Mouse (Mus musculus) CD4-positive helper T cell, adult 2 months (primary cell): ENCODE measurements at regions not wholly inside any gene's neighbourhood (a gene's known extent, or its start where the extent isn't known, plus 50 kb on each side); places are given as distances from the start of the nearest gene placed in this dataset.

ENCODE experiments used
- DNase-seq: peaks from one replicate; pipeline ENCODE4 v3.0.0-alpha.2; 2012; ENCODE audit warnings: low read depth, missing footprints, low spot score

GRCm38 (mm10) chr6:67114753-67115152 lies 77.5 kb upstream of the Gadd45a start:
- DNase-seq: no peak

DNA sequence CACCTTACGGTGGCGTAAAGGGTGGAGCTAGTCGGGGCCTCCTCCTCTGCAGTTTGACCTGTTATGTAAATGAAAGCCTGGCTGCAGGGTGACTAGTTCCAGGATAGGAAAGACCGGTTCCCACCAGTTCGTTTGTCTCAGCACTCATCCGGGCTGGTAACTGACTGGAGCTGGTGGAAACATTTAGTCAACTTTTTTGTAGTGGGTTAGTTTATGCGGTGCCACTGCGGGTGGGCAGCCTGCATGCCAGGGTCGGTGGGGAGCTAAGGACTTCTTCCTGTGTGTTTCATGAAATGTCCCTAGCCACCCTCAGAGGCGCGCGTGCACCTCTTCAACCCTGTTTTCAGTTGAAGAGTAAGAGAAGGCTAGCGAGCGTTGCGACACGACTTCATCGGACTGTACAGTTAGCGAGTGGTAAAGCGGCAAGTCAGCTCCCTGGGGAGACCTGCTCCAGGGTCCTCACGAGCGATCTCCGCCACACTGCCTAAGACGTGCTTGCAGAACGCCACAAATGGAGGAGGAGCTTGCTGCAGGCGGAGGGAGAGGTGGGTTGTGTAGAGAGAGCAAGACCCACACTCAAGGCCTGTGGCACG lies 76.5 kb upstream of the Gadd45a start:
- no peak for DNase-seq

DNA sequence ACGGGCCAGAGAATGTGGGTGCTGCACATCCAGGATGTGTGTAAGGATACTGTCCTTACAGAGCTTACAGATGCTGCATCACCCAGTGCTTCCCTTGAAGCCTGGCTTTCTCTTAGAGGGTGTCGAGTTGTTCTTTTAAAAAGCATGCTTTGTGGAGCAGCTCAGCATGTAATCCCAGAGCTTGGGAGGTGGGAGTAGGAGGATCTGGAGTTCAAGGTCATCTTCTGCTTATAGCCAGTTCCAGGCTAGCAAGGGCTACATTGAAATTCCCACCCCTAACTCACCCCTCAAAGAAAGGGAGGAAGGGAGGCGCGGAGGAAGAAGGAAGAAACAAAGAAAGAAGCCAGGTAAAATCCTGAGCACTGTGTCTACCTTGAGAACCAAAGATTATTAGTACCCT lies 76.0 kb upstream of the Gadd45a start:
- DNase-seq: no peak

DNA sequence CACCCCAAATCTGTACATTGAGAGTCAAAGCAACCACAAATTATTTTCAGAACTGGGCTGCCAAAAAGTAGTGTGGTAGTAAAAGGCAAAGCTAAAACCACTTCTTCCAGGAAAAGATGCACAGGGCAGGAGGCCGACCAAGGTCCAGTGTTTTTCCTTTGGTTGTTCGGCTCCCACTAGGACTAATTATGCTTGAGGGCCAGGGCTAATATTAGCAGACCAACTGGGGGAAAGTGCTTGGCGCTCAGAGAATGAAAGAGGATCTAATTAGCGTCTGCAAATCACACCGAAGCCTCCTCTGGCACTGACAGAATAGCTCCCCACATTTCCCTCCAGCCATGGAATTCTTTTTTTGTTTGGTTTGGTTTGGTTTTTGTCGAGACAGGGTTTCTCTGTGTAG lies 75.1 kb upstream of the Gadd45a start:
- DNase-seq: no peak

- no peak for DNase-seq
Observed at GRCm38 (mm10) chr6:67111581-67111980, 74.3 kb upstream of the Gadd45a start.

DNA sequence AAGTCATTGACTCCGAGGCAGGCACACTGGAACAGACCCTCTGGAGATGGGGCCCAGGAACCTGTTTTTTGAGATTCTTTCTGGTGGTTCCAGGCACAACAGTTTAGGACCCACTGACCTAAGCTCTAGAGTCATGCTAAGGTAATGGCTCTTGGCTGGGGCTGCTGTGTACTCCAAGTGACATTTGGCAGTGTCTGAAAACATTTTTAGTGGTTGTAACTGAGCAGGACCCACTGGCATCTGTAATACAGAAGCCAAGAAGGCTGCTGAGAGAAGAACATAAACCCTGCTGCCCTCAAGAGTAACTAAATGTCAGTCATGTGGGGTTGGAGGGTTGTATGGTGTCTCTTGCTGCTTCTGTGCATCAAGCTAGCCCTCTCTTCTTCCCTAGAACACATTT lies 73.1 kb upstream of the Gadd45a start:
- no peak for DNase-seq

- DNase-seq: no peak
Observed at GRCm38 (mm10) chr6:67109774-67110173, 72.5 kb upstream of the Gadd45a start.

GRCm38 (mm10) chr6:67107517-67107916 lies 70.3 kb upstream of the Gadd45a start:
- DNase-seq: no peak

- DNase-seq: no peak
Observed at GRCm38 (mm10) chr6:67106493-67106892, 69.2 kb upstream of the Gadd45a start.

GRCm38 (mm10) chr6:67105386-67105785 lies 68.1 kb upstream of the Gadd45a start:
- no peak for DNase-seq

GRCm38 (mm10) chr6:67104205-67104604 lies 66.9 kb upstream of the Gadd45a start:
- DNase-seq: no peak

- DNase-seq: no peak
Observed at GRCm38 (mm10) chr6:67102541-67103134, 65.4 kb upstream of the Gadd45a start.

DNA sequence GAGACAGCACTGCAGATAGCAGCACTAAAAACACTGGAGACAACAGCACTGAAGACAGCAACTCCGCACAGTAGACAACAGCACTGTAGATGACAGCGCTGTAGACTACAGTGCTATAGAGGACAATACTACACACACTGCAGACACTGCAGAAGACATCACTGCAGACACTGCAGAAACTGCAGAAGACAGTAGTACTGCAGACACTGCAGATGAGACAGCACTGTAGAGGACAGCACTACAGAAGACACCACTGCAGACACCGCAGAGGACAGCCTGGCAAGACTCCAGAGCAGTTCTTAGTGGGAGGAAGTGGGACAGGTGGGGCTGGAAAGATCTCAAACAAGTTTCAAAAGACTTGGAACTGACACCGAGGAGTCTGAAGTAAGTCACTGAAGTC lies 64.8 kb upstream of the Gadd45a start:
- DNase-seq: no peak

DNA sequence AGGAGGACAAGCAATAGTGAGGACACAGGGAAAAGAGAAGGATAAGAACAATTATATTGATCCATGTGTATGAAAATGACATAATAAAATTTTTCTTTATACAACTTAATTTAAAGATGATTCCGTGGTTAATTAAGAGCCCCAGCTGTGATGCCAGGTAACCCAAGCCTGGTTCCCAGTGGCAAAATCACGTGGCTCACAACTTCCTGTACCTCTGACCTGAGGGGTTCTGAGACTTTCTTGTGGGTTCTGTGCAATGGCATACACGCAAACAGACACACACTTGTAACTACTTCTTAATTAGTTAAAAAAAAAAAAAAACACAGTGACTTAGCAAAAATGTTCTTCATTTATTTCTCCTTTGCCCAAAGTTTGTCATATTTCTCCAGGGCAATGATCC lies 57.2 kb upstream of the Gadd45a start:
- DNase-seq: no peak

DNA sequence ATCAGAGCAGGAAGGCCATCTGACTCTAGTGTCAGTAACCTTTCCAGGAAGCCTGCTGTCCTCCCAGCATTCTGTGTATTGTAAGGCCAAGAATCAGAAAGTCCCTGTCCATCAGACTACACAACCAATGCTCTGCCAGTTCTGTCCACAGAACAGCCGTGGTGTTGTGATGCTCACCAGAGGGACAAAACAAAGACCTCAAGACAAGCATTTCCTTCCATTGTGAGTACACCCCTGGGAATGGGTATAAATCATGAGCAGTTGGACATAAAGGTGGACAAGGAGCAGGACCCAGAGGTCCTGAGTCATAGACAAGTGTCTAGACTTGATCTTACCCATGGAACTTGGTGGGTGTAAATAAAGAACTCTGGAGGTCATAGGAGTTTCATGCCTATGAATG lies 55.9 kb upstream of the Gadd45a start:
- DNase-seq: no peak

GRCm38 (mm10) chr6:67090150-67090549 lies 52.9 kb upstream of the Gadd45a start:
- no peak for DNase-seq

DNA sequence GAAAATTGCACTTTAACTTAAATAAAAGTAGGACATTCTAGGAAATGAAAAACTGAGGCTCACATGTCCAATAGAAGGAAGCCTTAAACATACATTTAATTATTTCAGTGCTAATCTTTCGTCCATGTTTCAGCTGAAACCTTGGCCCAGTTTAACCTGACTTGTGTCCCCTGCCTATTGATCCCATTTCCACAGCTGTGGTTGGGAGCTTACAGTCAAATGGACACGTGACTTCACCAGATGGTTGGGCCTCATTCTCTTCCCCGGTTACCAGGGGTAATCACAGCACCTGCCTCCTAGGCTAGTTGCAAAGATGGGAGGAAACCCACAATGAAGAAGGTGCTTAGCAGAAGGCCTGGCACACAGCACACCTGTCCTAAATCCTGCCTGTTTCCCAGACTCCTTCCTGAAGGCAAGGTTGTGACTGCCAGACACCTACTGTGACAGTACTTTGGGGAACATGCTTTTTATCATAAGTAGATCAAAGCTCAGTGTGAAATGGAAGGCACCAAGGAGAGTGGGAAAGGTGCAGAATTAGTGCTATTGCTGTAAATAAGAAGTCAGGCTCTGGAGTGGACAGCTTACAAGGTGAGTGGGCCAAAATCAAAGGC lies 52.4 kb upstream of the Gadd45a start:
- no peak for DNase-seq

GRCm38 (mm10) chr6:67088741-67089455 lies 51.6 kb upstream of the Gadd45a start:
- DNase-seq: no peak

DNA sequence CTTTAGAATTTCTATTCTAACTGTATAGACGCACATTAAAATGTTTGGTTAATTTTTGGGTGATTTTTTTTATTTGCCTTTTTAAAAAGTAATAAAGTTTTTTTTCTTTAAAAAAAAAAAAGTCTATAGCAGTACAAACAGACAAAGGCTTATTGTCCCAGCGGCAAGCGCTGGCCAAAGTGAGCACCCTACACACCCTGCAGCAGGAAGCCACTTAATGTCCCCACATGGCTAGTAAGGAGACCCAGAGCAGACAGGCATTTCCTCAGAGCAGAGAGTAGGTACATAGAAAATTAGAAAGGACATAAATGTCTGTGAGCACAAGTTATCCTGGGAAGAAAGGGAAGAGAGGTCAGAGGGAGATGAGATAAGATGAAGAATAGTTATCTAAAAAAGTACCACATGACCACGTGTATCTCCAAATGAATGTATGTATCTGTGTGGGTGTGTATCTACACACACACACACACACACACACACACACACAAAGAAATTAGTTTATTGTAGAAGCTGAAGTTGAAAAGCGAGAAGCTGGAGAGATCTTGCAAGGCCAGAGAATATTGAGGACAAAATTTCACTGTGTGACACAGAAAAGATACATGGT lies 50.7 kb upstream of the Gadd45a start:
- DNase-seq: no peak

GRCm38 (mm10) chr6:67087393-67087792 lies 50.1 kb upstream of the Gadd45a start:
- DNase-seq: no peak
